ENCODE assay signal across 21 mouse cellular contexts in the genomic region with DNA sequence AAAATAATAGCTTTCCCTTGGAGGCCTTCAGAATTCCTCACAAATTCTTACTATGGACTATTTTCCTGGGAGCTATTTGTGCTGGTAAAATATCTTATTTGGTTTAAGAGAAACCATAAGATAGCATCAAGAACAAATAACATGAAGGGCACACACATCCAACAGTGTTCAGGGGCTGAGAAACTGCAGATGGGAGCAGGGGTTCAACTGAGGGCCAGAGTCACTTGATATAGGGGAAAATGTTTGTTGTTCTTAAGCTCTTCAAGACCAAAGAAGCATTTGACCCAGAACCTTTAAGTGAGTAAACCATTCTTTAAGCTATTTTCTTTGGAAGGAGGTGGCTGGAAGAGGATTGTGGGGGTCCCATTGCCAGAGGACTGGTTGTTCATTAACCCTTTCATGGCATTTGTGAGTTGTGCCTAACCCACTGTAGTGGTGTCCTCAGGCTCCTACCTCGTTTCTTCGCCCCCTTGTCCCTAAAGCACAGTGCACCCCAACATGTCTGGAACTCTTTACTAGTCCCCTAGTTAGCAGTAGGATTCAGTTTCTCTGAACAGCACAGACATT.
DNase-seq lines count a peak whose midpoint lies in the region; ATAC-seq lines count a peak whose summit lies in the region.
"Had no signal": no experiment of that assay in that cellular context is flagged by ENCODE, and none has a peak within 500 bp of the region (broad histone marks: within the 10 kb centered on the region; RNA-seq: fewer than 3 reads in every experiment).

No protein-coding gene starts in this region.

- peak overlapping the region; percentile 84 for H3K27ac ChIP-seq in kidney, embryonic 15.5 days
- H3K27ac ChIP-seq in lung, embryonic 16.5 days (ENCODE audit: low read length), result no peak overlapping the region
- 0 out of 2 replicates have a peak overlapping the region, but pooled peaks have one; percentile 22 for H3K27ac ChIP-seq in embryonic facial prominence, embryonic 13.5 days
- no peak overlapping the region for H3K27ac ChIP-seq in intestine, embryonic 15.5 days
- H3K27ac ChIP-seq: forebrain, embryonic 13.5 days; midbrain, embryonic 13.5 days; neural tube, embryonic 13.5 days had no signal

- no peaks in the 10 kb centered on the region for H3K9me3 ChIP-seq in kidney, embryonic 15.5 days (replicated peaks)
- H3K9me3 ChIP-seq in lung, embryonic 16.5 days (ENCODE audit: control insufficient read depth, low read length), result no peaks in the 10 kb centered on the region
- no peaks in the 10 kb centered on the region for H3K9me3 ChIP-seq in embryonic facial prominence, embryonic 13.5 days
- no peaks in the 10 kb centered on the region for H3K9me3 ChIP-seq in intestine, embryonic 15.5 days
- H3K9me3 ChIP-seq: forebrain, embryonic 13.5 days; G1E; midbrain, embryonic 13.5 days; neural tube, embryonic 13.5 days had no signal

- H3K4me2 ChIP-seq in kidney, embryonic 15.5 days, result no peak overlapping the region
- no peak overlapping the region for H3K4me2 ChIP-seq in lung, embryonic 16.5 days (ENCODE audit: low read depth, low read length)
- H3K4me2 ChIP-seq in embryonic facial prominence, embryonic 13.5 days, result no peak overlapping the region
- no peak overlapping the region for H3K4me2 ChIP-seq in intestine, embryonic 15.5 days (replicated peaks)
- H3K4me2 ChIP-seq: forebrain, embryonic 13.5 days; midbrain, embryonic 13.5 days; neural tube, embryonic 13.5 days had no signal

- H3K36me3 ChIP-seq in kidney, embryonic 15.5 days, result no peaks in the 10 kb centered on the region
- H3K36me3 ChIP-seq in lung, embryonic 16.5 days (ENCODE audit: control insufficient read depth, insufficient read depth, low read length), result no peaks in the 10 kb centered on the region
- H3K36me3 ChIP-seq in embryonic facial prominence, embryonic 13.5 days, result no peaks in the 10 kb centered on the region
- H3K36me3 ChIP-seq in intestine, embryonic 15.5 days, result no peaks in the 10 kb centered on the region
- H3K36me3 ChIP-seq: G1E; midbrain, embryonic 13.5 days had no signal

- 26% methylated on average over 2 of the region's 2 CpGs for WGBS in kidney, embryonic 15.5 days
- 46% methylated on average over 2 of the region's 2 CpGs for WGBS in lung, embryonic 16.5 days
- 62% methylated on average over 2 of the region's 2 CpGs for WGBS in embryonic facial prominence, embryonic 13.5 days
- WGBS in intestine, embryonic 15.5 days, result 78% methylated on average over 2 of the region's 2 CpGs

- no peak overlapping the region for H3K9ac ChIP-seq in kidney, embryonic 15.5 days
- no peak overlapping the region for H3K9ac ChIP-seq in lung, embryonic 16.5 days (ENCODE audit: low read length)
- H3K9ac ChIP-seq in embryonic facial prominence, embryonic 13.5 days, result no peak overlapping the region
- H3K9ac ChIP-seq in intestine, embryonic 15.5 days, result no peak overlapping the region
- H3K9ac ChIP-seq: forebrain, embryonic 13.5 days; midbrain, embryonic 13.5 days; neural tube, embryonic 13.5 days had no signal

- peaks cover 33% of the 10 kb centered on the region for H3K4me1 ChIP-seq in kidney, embryonic 15.5 days
- H3K4me1 ChIP-seq in lung, embryonic 16.5 days (replicated peaks; ENCODE audit: control insufficient read depth, insufficient read depth, low read length), result peaks cover 5% of the 10 kb centered on the region
- H3K4me1 ChIP-seq in embryonic facial prominence, embryonic 13.5 days, result peaks cover 15% of the 10 kb centered on the region
- no peaks in the 10 kb centered on the region for H3K4me1 ChIP-seq in intestine, embryonic 15.5 days (replicated peaks)
- H3K4me1 ChIP-seq: midbrain, embryonic 13.5 days; neural tube, embryonic 13.5 days had no signal

- peak; percentile 79 for ATAC-seq in kidney, embryonic 15.5 days (replicated peaks; ENCODE audit: low FRiP score)
- peak; percentile 58 for ATAC-seq in lung, embryonic 16.5 days (ENCODE audit: low read depth)
- 0 out of 2 replicates have a peak, but pooled peaks have one; percentile 67 for ATAC-seq in embryonic facial prominence, embryonic 13.5 days (ENCODE audit: insufficient number of reproducible peaks, insufficient read depth, low FRiP score, low TSS enrichment, low read depth)
- no peak for ATAC-seq in intestine, embryonic 15.5 days
- ATAC-seq: activated CD4-positive, CD25-positive, alpha-beta regulatory T cell, adult 4 months; forebrain, embryonic 13.5 days; hindbrain, embryonic 16.5 days; intestine, postnatal 0 days; midbrain, embryonic 13.5 days had no signal

- H3K27me3 ChIP-seq in kidney, embryonic 15.5 days, result no peaks in the 10 kb centered on the region
- H3K27me3 ChIP-seq in lung, embryonic 16.5 days (ENCODE audit: control insufficient read depth, insufficient read depth, low read depth, low read length), result no peaks in the 10 kb centered on the region
- no peaks in the 10 kb centered on the region for H3K27me3 ChIP-seq in embryonic facial prominence, embryonic 13.5 days
- H3K27me3 ChIP-seq in intestine, embryonic 15.5 days (replicated peaks), result no peaks in the 10 kb centered on the region
- H3K27me3 ChIP-seq: forebrain, embryonic 13.5 days; midbrain, embryonic 13.5 days; neural tube, embryonic 13.5 days had no signal

- H3K4me3 ChIP-seq in kidney, embryonic 15.5 days (replicated peaks), result no peak overlapping the region
- H3K4me3 ChIP-seq in lung, embryonic 16.5 days (ENCODE audit: low read length), result no peak overlapping the region
- H3K4me3 ChIP-seq in embryonic facial prominence, embryonic 13.5 days, result no peak overlapping the region
- H3K4me3 ChIP-seq in intestine, embryonic 15.5 days (replicated peaks), result no peak overlapping the region
- H3K4me3 ChIP-seq: forebrain, embryonic 13.5 days; midbrain, embryonic 13.5 days; neural tube, embryonic 13.5 days had no signal

- DNase-seq in kidney, adult 9 months, result no peak
- no peak for DNase-seq in lung, postnatal 14 days
- peak; percentile 23 for DNase-seq in embryo, embryonic 10 days (ENCODE audit: low spot score)
- no peak for DNase-seq in yolk sac, embryonic 10.5 days (ENCODE audit: low spot score)
- DNase-seq: cerebellum, adult 11 months; cerebellum, postnatal 14 days; gastrocnemius, postnatal 10 days; liver; right cerebral cortex, adult 18-20 months; thymus, adult 2 months had no signal

Comparison
In these comparisons a context has a peak if more than half of its experiments do, and no peak if none do; other contexts are left out.
1. H3K27ac ChIP-seq: peak in kidney, embryonic 15.5 days (single experiment) and embryonic facial prominence, embryonic 13.5 days (single experiment); none in lung, embryonic 16.5 days (single experiment) and intestine, embryonic 15.5 days (single experiment).